Mouse (Mus musculus) cortical plate, adult 2 months (tissue): ENCODE measurements around the gene Pcp4.

ENCODE experiments used
- CTCF ChIP-seq: fragments of 200-500 bp; IDR thresholded peaks from 2 replicates; pipeline ENCODE4 v1.5.1; 2011; ENCODE audit warnings: mild to moderate bottlenecking, control low read depth, low read length; ENCODE audit not compliant: insufficient read depth; ENCODE audit errors: extremely low read depth
- POLR2A ChIP-seq: fragments of 200-500 bp; IDR thresholded peaks from 2 replicates; pipeline ENCODE4 v1.6.1; 2011; ENCODE audit warnings: mild to moderate bottlenecking, low read length, control low read depth; ENCODE audit not compliant: insufficient read depth; ENCODE audit errors: extremely low read depth

GRCm38 (mm10) chr16:96529896-96530568 is 62.6 kb downstream of the Pcp4 start:
- TF ChIP-seq POLR2A (no peak), CTCF (no peak)
